Mouse (Mus musculus) hematopoietic stem cell, adult 5-6 weeks (primary cell): ENCODE data around the gene Nxt2. TPM values are rescaled to one million over a fixed set of nuclear protein-coding genes. Genes with fewer than 3 reads are reported as not detected.
A peak's percentile ranks its signal among the peaks of the same experiment; 100 is the strongest.
"Not testable (repeated sequence)": the region's sequence is repeated elsewhere in the genome, so short reads cannot be mapped to it uniquely, and the experiment has no call there.

Experiments
- ATAC-seq, 2 experiments: fragments of 125-278 bp in 1 of 2; replicated peaks in 1 of 2; 2 replicates each; pipeline ENCODE4 v1.8.0; 2016 to 2017; ENCODE audit warnings: inconsistent platforms in 2 of 2, mild to moderate bottlenecking in 2 of 2, moderate number of reproducible peaks in 2 of 2, low read depth in 1 of 2, moderate TSS enrichment in 1 of 2; ENCODE audit not compliant: low FRiP score in 2 of 2, poor library complexity in 2 of 2, severe bottlenecking in 2 of 2, insufficient read depth in 1 of 2, low TSS enrichment in 1 of 2
- total RNA-seq: library from RNA; stranded (forward); fragments of 172-1452, 232-1000 nt; gene quantifications from 2 replicates; pipeline ENCODE4 v1.2.3, GENCODE M21; 2017

The Nxt2 gene
- 17.1 and 32.8 TPM in 2 replicates for total RNA-seq

DNA sequence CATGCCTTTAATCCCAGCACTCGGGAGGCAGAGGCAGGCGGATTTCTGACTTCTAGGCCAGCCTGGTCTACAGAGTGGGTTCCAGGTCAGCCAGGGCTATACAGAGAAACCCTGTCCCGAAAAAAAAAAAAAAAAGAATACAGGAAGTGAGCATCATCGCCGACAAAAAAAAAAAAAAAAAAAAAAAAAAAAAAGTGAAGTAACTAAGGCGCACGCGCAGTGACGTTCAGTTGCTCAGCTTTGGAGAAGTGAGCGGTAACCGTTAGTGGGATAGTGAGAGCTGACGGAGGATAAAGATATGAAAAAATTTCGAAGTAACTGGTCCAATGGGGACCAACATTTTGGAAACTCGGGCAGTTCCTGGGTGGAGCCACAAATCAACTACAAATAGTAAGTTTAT is at the start of gene Nxt2:
TSS of gene Nxt2 (plus strand) at position 229 of the 400 bp plus-strand sequence.
- ATAC-seq: no peak

GRCm38 (mm10) chrX:142176981-142177380 is 49.6 kb upstream of the Nxt2 start:
- no peak for ATAC-seq

- no peak for ATAC-seq
Observed at GRCm38 (mm10) chrX:142182026-142182425, 44.5 kb upstream of the Nxt2 start.

DNA sequence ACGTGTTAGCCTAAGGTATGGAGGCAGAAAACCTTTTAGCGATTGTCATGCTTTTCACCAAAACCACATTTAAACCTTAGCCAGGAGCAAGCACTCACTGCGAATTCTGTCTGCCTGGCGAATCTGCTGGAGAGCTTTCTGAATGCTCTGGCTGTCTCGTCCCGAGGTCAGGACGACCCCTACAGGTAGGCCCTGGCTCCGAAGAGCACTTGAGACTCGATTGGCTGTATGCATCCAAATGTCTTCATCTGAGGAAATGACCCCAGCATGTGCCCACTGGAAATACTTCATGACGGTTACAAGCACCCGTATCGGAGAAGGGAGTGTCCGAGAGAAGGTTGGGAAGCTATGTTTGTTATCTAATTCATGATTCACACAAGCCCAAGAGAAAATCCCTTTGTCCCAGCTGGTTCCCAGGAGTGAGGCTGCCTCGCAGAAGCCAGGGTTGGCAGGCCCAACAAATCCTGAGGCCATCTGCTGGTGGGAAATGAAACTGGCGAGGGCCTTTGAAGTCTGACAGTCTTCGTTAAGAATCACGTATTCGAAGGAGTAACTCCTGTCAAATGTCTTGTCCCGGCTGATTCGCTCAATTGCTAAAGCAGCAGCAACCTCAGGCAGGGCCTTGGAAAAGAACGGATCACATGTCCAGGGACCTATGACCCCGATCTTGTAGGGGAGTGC is 37.4 kb upstream of the Nxt2 start:
- no peak for ATAC-seq

DNA sequence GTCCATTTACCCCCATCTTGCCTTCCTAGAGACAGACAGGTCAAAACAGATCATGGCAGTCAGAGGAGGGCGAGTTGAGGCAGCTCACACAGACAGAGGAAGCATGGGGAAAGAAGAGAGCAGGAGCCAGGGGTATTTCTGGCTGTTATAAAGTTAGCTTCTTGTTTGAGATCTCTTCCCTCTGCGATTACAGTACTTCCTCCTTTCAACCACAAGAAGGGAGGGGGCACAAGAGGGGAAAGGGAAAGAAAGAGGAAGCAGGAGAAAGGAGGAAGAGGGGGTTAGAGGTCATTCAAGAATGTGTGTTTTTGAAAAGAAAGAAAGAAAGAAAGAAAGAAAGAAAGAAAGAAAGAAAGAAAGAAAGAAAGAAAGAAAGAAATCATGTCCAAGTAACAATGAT is 36.2 kb upstream of the Nxt2 start:
- peak; percentile 71 to 73; a peak in 3 of 4 replicates for ATAC-seq

DNA sequence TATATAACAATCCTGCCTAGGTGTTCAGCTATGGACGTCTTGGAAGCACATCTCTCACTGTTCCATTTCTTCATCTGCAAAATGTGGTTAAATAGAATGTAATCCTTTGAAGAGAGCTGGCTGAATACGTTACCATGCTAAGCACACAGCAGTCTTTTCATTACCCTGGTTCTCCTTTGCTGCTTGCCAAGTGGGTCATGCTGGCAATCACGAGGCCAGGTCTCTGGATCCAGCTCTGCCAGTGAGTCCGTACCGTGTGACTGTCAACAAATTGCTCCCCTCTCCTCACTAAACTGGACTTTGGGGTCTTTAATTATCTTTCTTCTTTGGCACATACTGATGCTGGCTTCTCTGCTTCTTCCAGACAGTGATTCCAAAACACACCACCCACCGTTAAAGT is 32.1 kb upstream of the Nxt2 start:
- ATAC-seq: no peak

- ATAC-seq: no peak
Observed at GRCm38 (mm10) chrX:142195551-142195950, 31.0 kb upstream of the Nxt2 start.

- no peak for ATAC-seq
Observed at GRCm38 (mm10) chrX:142196831-142197230, 29.7 kb upstream of the Nxt2 start, which contains the start of gene Gucy2f. Gene Gucy2f (minus strand): TSS chrX:142196931.

DNA sequence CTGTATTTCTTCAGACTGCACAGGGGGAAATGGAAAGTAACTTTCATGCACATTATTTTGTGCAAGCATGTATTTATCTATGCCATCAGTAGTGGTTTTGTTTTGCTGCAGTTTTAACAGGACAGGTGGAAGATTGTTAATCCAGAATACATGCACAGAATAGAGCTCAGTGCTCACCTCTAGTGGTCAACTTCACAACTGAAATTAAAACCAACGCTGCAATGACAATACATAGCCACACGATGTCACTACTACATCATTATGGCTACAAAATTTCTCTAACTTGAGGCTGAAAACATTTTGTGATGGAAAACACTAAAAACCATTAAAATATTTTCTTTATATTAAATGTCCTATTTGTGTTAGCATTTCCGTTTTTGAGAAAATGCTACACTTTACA is 26.3 kb upstream of the Nxt2 start:
- peak; percentile 69 for ATAC-seq

- ATAC-seq: peak; percentile 79 to 83
Observed at GRCm38 (mm10) chrX:142227398-142228054, 956 bp downstream of the Nxt2 start.

DNA sequence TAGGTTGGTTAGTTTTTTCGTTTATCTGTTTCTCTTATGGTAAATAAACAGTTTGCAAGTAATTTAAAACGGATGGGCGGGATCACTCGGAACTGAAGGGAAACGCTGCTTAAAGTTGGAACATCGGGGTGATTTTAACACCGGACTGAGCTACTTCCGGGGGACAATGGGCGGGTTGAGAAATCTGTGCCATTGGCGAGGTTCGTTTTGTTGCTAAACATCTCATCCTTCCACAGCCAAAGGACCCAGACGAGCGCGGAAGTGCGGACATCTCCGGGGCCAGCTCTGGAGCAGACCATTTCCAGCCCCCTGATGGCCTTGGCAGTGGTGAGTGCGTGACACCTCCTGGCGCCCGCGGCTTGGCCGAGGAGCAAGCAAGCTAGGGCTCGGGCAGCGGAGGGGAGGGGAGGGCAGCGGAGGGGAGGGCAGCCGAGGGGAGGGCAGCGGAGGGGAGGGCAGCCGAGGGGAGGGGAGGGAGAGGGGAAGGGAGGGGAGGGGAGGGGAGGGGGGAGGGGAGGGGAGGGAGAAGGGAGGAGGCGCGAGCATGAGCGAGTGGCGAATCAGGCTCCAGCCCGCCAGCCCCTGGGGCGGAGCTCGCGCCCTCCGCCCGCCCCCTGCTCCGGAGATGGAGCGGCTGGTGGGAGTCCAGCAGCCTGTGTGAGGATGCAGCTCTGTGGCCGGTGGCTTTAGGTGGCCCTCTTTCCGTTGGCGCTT is 1.6 kb downstream of the Nxt2 start:
- peak; percentile 90 for ATAC-seq

- no peak for ATAC-seq
Observed at GRCm38 (mm10) chrX:142228769-142229158, 2.2 kb downstream of the Nxt2 start.

DNA sequence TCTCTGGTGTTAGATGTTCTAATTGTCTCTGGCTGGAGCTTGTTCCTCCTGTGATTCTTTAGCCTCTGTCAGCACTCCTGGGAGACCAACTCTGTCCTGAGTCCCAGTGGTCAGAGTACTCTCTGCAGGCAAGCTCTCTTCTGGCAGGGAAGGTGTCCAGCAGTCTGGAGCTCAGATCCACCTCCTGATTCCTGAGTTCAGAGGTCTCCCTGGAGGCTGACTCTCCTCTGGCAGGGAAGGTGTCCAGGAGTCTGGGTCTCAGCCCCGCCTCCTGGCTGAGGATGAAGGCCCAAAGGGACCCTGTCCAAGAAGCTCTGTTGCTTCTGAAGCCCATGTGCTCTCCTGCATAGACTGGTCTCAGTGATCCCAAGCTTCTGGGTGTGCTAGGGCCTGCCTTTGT is 9.6 kb downstream of the Nxt2 start:
- not testable (repeated sequence) for ATAC-seq

- ATAC-seq: no peak
Observed at GRCm38 (mm10) chrX:142237101-142237500, 10.5 kb downstream of the Nxt2 start.

DNA sequence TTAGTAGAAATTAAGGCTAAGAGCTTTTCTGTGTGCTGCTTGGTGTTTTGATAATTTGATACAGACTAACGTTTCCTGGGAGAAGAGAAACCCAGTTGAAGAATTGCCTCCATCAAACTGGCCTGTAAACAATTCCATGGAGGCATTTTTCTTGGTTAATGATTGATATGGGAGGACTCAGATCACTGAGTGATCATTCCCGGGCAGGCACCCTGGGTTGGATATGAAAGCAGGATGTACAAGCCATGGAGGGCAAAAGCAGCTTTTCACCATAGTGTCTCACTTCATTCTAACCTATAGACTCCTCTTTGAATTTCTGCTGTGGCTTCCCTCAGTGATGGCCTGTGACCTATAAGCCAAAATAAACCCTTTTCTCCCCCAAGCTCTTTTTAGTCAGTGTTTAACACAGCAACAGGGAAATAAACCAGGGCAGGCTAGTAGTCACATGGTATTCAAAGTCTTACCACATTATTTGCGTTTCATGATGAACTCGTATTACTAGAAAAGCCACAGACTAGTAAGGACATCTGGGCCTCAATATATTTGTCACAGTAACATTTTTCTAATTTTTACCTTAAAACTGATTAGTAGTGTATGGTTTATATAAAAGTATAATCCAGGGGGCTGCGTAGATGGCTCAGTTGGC is 19.2 kb downstream of the Nxt2 start:
- no peak for ATAC-seq

DNA sequence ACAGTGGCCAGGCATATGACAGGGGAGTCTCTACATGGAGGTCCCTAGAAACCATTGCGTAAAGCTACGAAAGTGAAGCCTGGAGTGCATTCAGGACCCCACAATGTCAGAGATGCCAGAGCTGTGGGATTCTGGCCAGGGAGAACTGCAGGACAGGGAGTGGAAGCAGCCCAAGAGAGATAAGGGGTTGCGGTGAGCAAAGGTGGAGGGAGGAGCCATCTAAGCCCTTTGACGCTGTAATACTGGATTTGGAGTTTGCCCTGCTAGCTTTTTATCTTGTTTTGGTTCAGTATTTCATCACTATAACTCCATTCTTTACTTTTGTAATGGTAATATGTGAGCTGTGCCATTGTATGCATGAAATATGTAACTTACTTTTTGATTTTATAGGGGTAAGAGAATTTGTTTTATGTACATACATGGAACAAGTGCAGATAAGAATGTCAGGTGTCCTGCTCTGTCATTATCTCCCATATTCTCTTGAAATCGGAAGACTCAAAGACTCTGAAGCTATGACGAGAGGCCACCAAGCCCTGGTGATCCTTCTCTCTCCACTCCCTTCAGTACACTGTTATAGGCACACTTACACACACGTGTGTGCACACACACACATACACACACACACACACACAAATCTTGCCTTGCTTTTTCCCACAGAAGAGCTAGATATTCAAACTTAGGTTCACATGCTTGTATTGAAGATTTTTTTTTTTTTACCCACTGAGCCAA is 23.6 kb downstream of the Nxt2 start:
- no peak for ATAC-seq

DNA sequence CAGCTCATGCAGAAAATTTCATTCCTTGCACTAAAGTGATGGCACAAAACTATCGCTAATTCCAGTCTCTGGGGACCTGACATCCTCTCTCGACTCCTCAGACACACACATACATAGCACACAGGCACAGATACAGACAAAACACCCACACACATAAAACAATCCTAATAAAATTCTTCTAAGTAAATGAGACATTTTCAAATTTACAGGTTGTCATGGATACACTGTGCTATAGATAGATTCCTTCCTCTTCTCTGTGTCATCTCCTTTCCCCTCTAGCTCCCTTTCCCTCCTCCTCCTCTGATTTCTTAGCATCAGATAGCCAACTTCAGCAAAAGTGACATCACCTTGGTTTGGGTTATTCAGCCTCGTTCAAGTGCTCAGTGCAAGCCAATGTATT is 49.5 kb downstream of the Nxt2 start:
- ATAC-seq: no peak
